Mouse (Mus musculus): ENCODE data around the gene Morn5.

DNA sequence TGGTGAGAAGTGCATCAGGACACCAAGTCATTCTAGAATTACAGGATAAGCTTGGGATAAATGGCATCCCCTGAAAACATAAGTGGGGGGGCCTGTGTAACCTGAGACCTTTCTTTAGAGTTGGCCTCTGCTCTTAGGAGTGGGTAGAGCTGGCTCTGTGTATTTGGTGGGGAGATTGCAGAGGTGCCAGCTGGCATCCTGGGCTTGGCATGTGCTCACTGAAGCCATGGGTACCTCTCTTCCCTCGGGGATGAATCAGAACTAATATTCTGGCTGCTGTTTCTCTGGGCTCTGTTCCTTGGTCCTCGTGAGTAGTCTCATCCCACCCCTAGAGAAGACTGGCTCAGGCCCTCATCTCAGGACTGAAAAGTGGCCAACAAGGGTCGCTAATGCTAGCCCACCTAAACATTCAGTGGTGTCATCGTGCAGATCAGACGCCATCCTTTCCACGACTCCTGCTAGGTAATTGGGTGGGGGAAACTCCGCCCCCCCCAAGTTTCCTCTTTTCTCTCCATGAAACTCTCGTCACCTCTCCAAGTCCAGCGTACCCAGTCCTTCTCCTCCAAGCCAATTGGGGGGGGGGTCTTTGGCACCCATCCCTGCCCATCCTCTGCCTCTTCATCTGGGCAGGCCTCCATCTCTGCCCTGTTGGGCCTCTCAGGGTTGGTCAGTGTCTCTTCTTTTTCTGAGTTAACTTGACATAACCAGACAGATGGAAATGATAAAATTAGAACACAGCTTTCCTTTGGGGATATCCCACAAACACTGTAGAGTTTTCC lies 33.7 kb downstream of the Morn5 start:
- no peak for TF ChIP-seq CTCF (conservative IDR thresholded peaks at IDR 0.05; ENCODE audit: low read length)
- no peak for TF ChIP-seq POU5F1 (IDR thresholded peaks at IDR 0.05; ENCODE audit: borderline replicate concordance, low read length)

Measured in E14TG2a.4 (cell line).